Mouse (Mus musculus): ENCODE data around the gene Ciart.
"Not testable (repeated sequence)": the region's sequence is repeated elsewhere in the genome, so short reads cannot be mapped to it uniquely, and the experiment has no call there.

Gene Ciart

DNA sequence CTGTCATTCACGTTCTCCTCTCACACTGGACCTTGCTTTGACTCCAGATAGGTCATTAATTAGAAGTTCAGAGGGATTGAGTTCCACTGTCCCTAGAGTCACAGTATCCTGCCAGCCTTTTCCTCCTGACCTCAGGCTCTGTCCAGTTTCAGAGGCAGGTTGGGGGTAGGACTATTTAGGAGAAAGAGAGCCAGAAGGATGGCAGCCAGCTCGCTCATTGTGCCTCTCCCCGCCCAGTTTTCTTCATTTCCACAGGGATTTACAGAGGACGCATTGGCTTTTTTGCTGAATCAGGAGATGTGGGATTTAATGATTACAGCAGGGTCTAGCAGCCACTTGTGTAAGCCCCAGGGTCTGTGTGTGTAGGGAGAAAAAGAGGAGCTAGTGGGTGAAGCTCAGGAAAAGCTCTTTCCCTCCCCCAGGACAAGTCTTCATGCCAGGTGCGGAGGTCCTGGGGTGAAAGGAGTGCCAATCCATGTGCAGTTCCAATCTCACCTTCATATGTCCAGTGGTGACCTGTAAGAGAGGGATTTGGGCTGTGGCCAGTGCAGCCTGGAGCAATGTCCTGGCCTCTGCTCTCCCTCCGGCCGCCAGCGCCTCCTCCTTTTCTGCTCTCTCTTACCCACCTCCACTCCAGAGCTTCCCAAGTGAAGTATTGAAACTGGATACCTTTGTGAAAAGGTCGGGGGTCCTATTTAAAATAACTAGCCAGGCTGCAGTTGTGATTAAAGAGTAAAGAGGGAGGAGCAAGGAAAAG, 19.7 kb upstream of the Ciart start:
- DNase-seq (ENCODE audit: low read depth, low spot score) = no peak

DNA sequence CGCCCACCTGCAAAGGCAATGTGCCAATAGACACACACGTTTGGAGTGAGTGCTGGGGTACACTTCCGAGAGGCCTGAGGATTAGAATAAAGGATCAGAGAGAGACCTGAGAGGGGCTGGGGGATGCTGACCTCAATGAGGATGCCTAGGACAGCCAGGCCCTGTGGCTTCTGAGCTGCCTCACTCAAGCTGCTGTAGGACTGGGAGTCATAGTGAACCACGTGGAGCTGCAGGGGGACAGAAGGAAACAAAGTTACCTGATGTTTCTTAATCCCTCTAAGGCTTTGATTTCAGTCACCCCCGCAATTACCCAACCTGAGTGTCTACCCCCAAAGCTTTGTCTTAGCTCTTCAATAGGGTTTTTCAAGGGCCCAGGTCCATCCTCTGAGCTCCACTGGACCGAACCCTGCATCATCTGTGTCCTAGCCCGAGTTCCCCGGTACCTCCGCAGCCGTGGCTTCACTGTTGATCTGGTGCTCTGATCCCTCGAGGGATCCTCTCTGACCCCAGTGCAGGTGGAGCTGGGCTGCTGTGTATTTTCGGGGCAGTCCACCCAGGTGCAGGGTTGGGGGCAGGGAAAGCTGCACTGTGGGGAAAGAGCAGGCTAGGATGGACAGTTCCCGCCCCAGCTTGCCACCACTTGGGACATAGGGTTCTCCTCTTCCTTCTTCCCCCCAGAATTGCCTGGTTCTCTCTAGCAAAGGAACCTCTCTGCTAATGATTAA, 17.9 kb upstream of the Ciart start:
- DNase-seq (ENCODE audit: low read depth, low spot score) = no peak

DNA sequence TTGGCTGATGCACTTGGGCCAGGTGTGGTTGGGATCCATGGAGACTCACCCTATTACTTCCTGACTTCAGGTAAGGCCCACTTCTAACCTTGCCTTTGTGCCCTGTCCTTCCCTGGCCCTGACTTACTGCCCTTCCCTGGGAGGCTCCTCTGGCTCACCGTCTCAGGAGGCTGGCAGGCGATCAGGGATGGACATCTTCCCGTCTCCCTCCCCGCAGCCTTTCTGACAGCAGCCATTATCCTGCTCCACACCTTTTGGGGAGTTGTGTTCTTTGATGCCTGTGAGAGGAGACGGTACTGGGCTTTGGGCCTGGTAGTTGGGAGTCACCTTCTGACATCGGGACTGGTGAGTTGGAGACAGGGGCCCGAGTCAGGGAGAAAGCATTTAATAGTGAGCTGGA, 13.4 kb upstream of the Ciart start:
- DNase-seq (ENCODE audit: low read depth, low spot score) = not testable (repeated sequence)

DNA sequence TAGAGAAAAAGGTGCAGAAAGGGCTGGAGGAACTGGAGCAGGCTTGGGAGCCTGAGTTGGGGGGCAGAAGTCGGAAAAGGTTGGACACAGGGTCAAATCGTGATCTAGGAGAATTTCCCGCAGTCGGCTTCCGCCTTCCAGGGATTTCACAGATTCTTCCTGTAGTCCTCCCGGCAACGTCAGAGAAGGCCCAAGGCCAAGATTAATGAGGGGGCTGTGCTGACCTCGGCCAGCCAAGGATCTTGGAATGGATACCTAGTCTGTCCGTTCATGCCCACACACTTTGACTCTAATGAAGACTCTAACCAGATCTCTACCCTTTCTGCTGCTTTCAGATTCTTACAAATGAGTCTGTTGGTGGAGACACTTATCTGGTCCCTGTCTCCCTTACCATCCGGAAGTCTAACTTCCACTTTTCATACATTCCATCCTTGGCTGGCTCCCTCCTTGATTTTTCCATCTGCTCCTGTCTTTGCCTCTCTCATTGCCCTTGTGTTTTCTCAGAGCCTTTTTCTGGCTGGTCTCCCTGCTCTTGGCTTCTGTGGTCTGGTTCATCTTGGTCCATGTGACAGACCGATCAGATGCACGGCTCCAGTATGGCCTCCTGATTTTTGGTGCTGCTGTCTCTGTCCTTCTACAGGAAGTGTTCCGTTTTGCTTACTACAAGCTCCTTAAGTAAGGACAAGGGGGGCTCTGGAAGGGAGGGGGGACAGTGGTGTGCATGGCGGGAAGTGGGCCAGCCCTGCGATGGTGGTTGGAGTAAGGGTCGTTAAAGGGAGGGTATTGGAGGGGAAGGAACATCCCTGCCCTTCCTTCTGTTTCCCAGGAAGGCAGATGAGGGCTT, 12.5 kb upstream of the Ciart start:
- DNase-seq (ENCODE audit: low read depth, low spot score) = no peak

DNA sequence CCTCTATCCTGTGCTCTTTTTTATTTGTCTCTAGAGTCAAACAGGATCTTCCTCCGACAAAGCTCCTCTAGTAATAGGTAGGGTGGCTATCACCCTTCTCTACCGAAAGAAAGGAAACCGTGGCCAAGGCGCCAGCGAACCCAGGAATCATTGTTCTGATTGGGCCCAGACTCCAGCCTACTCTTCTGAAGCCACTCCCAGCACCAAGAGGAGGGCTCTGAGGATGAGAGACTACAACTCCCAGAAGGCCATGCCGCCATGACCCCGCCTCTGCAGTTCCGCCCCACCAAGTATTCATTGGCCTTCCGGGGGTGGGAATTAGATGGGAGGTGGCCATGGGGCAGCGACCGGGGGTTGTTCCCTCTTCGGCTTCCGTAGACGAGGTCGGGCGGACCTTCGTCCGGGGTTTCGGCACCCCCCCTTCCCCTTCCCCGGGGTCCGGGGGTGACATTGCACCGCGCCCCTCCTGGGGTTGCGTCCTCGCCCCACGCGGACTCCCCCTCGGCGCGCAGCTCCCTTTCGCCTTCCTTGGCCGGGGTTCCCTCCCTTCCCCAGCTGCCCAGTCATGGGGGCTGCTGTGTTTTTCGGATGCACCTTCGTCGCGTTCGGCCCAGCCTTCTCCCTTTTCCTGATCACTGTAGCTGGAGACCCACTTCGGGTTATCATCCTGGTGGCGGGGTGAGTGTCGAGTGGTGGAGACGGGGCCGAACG, 11.7 kb upstream of the Ciart start, which contains the start of gene Aph1a:
Gene Aph1a (plus strand): TSS at position 364 of the 711 bp plus-strand sequence.
- DNase-seq (ENCODE audit: low read depth, low spot score) = peak; percentile 98

DNA sequence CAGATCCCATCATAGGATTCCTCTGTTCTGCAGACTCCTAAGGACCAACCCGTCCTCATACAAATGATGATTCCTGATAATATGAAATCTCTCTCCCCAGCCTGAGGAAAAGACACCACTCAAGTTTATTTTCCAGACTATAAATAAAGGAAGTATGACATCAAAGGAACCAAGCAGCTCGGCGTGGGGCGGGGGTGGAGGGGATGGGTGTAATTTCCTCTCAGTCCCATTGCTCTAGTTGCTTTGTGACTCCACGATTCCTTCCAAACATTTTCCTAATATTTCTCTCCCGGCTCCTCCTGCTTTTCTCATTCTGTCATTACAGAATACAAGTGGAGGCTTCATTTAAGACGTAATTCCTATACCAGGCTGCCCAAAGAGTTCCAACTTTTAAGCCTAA, 11.1 kb upstream of the Ciart start:
- DNase-seq (ENCODE audit: low read depth, low spot score) = peak; percentile 48

DNA sequence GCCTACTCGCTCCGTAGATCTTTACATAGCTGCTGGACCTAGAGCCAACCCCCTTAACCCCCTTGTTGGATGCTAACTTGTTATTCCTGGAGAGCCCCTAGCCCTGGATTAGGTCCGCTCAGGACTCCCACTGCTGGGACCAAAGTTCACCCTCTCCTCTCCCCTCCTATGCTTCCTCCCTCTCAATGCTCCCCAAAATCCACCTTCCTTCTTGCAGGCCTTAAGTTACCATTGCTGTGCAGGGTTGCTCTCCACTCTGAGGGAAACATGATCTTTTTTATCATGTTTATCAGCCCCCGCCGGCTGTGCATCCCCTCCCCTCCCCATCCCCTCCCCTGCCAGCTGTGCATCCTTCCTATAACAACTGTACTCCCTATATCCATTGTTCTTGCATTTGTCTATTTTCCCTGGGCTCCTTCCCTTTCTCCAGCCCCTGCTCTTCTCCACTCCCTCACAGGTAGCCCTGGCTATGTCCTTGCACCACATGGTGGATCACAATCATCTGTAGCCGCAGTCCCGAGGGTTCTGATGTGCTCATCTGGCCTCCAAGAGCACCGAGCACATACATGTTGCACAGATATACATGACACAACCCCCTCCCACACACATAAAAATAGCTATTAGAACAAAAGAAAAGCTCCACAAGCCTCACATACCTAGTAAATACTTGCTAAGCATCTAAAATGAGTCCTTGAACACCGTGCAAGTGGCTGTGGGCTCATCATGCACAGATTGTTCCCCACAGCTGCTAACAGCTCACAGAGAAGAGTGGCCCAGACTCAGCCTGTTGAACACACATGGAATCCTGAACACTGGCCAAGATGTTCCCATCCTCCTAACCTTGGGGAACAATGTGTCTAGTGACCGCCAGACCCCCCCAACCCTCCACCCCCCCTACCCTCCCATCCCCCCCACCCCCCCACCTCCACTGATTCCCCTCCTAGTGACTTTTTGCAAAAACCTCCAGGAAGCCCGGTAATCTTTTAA, 10.3 kb upstream of the Ciart start:
- DNase-seq (ENCODE audit: low read depth, low spot score) = no peak

DNA sequence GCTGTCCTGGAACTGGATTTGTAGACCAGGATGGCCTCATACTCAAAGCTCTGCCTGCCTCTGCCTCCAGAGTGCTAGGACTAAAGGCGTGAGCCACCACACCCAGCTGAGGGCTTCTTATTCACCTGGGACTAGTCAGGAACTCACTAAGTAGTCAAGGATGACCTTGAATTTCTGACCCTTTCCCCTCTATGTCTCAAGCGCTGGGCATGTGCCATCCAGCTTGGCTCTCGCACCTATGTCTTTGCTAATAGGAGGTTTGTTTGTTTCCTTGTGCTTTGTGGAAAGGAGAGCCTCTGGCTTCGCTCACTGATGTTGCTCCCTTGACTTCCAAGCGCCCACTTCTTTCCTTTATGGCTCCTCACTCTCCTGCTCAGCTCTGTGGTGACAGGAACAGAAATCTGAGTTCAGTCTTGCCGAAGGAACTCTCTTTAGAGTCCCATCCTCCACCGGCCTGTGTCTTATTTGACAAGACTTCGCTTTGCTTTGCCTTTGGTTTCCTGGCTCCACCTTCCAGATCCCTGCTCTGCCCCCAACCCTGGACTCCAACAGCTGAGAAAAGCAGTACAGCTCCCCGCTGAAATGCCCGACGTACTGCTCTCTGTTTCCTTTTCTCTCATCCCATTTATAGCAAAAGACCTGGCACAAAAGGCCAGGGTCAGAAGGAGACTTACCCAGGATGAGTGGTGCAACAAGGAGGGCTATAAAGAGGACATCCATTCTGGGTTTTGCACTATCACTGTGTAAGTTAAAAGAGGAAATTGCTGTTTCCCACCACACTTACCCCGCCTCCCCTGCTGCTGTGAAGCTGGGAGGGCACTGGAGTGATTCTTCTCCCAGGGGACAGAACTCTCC, 9.4 kb upstream of the Ciart start, which contains the start of gene BC028528:
Gene BC028528 (minus strand): TSS at position 795 of the 855 bp plus-strand sequence.
- DNase-seq (ENCODE audit: low read depth, low spot score) = no peak

DNA sequence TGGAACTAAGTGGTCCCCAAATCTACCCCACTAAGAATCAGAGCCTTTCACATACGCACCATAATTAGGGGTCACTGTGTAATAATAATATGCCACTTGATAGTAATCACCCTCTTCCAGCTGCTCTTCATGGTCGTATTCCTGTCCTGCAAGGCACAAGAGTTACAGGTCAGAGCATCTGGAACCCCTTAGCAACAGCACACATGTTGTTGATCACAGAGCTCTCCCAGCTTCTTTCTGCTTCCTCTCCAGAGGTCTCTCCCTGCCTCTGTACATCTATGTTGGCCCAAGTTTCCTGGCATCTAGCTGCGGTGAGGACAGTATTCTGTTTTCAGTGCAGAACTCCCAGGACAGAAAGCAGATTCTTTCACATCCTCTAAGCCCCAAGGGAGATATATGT, 7.6 kb upstream of the Ciart start:
- DNase-seq (ENCODE audit: low read depth, low spot score) = no peak

DNA sequence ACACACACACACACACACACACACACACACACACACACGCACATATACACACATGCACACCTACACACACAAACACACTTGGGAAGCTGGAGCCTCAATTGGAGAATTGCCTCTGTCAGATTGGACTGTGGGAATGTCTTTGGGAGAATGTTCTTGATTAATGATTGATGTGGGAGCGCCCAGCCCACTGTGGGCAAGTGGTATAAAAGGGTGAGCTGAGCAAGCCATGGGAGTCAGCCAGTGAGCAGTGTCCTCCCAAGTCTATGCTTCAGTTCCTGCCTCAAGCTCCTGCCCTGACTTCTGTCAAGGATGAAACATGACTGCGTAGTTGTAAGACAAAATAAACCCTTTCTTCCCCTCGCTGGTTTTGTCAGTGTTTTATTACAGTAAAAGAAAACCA, 5.5 kb upstream of the Ciart start:
- no peak for DNase-seq (ENCODE audit: low read depth, low spot score)

DNA sequence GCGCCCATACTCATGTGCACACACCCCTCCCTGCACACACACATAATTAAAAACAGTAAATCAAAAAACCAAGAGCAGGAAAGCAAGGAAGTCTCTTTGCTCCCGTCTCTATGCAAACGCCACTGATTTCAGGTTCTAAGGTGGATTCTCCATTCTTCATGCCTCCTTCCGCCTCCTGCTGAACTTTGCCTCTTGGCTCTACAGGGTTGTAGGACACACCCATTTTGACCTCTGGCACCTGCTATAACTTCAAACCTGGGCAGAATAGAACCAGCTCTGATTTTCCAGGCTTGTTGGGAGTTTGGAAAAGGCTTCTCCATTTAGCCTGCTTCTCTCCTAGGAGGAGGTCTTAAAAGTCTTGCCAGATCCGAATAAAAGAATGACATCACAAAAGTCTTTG, 2.3 kb upstream of the Ciart start:
- DNase-seq (ENCODE audit: low read depth, low spot score) = no peak

DNA sequence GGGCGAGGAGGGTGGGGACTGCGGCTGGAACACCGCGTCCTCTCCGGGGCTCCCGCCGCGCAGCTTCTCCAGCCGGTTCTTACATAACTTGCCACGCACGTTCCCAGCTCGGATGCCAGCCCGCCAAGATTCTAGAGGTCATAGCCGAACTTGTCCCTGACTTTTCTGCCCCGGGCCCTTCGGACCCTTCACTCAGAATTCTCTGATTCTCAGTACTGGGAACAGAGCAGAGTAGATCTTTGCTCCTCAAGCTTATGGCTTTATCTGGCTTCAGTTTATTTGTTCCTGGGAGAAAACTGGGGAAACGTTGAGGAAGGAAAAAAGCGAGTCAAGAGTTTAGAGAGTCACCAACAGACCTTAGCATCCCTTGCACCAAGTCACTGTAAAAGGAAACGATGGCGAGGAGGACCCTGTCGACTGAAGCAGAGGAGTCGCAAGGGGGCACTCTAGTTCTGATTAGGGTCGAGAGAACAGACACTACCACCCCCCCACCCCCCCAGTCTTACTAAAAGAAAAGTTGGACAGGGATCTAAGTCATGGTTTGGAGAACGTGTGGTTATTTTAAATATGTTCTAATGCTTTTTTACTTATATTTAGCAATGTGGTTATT, 870 bp upstream of the Ciart start:
- peak; percentile 80 for DNase-seq (ENCODE audit: low read depth, low spot score)

DNA sequence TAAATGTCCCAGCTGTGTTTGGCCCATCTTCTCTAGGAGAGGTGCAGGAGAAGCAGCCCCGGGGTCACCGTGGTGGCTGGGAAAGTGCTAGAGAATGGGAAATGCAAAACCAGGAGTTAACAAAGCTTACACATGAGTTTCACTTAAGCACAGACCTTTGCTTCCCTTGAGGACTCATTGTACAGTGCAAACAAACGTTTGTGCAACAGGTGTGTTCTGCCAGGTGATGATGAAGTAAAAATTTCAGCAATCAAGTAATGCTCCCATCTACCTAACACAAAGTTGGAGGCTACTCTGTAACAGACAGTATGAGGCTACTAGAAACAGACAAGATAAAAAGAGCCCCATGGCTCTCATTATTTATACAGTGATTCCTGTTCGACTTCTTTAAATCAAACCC, 3.0 kb downstream of the Ciart start:
- no peak for DNase-seq (ENCODE audit: low read depth, low spot score)

DNA sequence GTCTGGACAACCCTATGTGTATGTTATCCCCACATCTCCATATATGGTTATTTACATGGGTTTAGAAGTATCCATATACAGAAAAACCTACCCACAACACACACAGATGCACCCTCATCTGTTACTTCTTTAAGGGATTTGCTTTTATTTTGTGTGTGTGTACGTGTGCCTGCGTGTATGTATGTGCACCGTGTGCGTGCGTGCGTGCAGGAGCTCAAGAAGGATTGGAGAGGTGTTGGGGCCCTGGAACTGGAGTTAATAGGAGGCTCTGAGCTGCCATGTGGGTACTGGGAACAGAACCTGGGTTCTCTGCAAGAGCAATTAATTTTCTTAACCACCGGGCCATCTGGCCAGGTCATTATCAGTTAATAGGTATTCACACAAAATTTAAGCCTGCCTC, 10.0 kb downstream of the Ciart start:
- no peak for DNase-seq (ENCODE audit: low read depth, low spot score)

DNA sequence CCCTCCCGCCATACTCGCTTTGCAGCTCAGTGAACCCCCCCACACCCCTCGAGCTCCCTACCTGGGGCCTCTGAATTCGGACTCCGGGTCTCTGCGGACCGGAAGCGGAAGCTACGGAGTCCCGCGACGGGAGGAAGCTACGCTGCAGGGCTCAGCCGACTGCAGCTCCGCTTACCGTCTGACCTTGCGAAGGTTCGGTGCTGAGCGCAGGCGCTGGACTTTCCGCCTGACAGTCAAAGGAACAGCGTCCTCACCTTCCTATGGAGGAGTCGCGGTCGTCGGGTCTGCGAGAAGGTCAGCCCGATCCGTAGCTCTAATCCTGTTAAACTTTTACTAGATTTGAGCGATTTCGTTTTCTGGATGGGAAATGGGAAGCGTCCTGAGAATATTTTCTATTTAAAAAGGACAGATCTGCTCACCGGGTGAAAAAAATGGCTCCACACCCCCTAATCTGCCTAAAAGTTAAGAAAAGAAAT, 10.6 kb downstream of the Ciart start, which contains the start of gene Mrps21:
Gene Mrps21 (minus strand): TSS at position 128 of the 476 bp plus-strand sequence.
- peak; percentile 86 for DNase-seq (ENCODE audit: low read depth, low spot score)

DNA sequence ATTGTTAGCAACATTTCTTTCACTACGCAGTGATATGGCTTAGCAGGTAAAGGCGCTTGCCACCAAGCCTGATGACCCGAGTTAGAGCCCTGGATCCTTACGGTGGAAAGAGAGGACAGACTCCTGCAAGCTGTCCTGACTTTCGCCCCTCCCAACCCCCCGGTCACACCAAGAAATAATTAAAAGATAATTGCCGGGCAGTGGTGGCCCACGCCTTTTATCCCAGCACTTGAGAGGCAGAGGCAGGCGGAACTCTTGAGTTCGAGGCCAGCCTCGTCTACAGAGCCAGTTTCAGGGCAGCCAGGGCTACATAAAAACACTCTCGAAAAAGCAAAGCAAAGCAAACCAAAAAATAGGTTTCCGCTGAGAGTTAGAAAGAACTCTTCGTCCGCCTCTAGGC, 11.1 kb downstream of the Ciart start:
- DNase-seq (ENCODE audit: low read depth, low spot score) = no peak

DNA sequence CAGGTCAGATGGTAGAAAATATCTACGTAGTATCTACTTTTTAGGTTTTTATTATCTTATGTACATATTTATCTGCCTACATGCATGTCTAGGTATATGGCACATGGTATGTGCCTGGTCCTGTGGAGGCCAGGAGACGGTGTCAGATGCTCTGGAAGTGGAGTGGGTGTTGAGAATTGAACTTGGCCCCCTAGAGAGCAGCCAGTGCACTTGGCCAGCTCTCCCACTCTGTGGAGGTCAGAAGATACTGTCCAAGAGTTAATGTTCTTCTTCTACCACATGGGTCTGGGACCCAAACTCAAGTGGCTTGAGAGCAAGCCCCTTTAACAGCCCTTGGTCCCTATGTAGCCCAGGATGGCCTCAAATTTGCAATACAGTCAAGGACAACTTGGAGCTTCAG, 14.6 kb downstream of the Ciart start:
- no peak for DNase-seq (ENCODE audit: low read depth, low spot score)

DNA sequence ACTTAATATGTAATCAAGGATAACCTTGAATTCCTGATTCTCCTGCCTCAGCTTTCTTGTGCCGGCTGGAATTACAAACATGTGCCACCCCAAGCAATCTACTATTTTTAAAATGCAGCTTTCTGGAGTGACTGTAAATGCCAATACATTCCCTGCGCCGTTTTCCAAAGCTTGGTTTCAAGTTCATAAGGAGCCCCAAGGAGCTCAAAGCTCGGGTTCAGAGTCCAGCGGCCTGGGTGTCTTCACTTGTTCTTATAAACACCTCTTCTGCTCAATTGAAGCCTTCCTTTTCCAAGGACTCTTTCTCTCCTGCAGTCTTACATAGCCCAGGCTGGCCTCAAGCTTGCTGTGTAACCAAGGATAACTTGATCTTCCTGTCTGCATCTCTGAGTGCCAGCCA, 16.0 kb downstream of the Ciart start:
- DNase-seq (ENCODE audit: low read depth, low spot score) = no peak

DNA sequence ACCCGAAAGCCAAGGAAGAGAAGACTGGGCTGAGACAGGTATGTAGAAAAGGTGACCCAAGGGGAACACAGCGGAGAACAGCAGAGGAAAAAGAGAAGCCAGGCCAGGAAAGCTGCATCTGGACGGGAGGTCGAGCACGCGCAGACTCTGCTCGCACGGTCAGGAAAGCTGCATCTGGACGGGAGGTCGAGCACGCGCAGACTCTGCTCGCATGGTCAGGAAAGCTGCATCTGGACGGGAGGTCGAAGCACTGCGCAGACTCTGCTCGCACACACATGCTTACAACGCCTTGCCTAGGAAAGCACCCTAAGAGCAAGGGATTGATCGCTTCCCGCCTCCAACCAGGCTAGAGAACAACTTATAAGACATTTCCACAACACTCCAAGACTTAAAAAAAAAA, 16.5 kb downstream of the Ciart start:
- DNase-seq (ENCODE audit: low read depth, low spot score) = no peak

Measured in CD4-positive, CD25-positive, alpha-beta regulatory T cell, adult 2 months (primary cell).